Mouse (Mus musculus): ENCODE results near the gene B3gat3.
"Not testable (repeated sequence)": the region's sequence is repeated elsewhere in the genome, so short reads cannot be mapped to it uniquely, and the experiment has no call there.

GRCm38 (mm10) chr19:8897211-8897864 is 22.8 kb upstream of the B3gat3 start:
- not testable (repeated sequence) for TF ChIP-seq CTCF, EP300 (IDR thresholded peaks at IDR 0.05)

Data from lung, postnatal 0 days (tissue).